7 mouse cellular contexts compared by ENCODE assay signal in genomic region chr4:44012376-44013367, GRCm38 (mm10). TPM values are rescaled to one million over a fixed set of nuclear protein-coding genes. Genes with fewer than 3 reads are reported as not detected.
DNase-seq lines count a peak whose midpoint lies in the region; ATAC-seq lines count a peak whose summit lies in the region.

No protein-coding gene starts in this region.

- H3K9me3 ChIP-seq in embryonic facial prominence, embryonic 11.5 days (replicated peaks; ENCODE audit: control insufficient read depth, low read length): no peaks in the 10 kb centered on the region
- no peaks in the 10 kb centered on the region for H3K9me3 ChIP-seq in limb, embryonic 11.5 days (ENCODE audit: control insufficient read depth, low read length)
- H3K9me3 ChIP-seq in midbrain, embryonic 14.5 days (ENCODE audit: control insufficient read depth, low read length): no peaks in the 10 kb centered on the region

- peak; percentile 96 for DNase-seq in adrenal gland, postnatal 14 days
- peak; percentile 96 for DNase-seq in embryonic facial prominence, embryonic 11.5 days (ENCODE audit: low spot score)
- peak; percentile 100 for DNase-seq in heart, adult 11 months
- peak; percentile 92 for DNase-seq in kidney, adult 18-20 months
- peak; percentile 93 for DNase-seq in limb, embryonic 11.5 days (ENCODE audit: low spot score)
- DNase-seq in midbrain, embryonic 14.5 days: peak; percentile 95
- DNase-seq in spleen, adult 18-20 months: peak; percentile 78 to 83

- under 1% methylated on average over 77 of the region's 77 CpGs for WGBS in embryonic facial prominence, embryonic 11.5 days
- under 1% methylated on average over 76 of the region's 77 CpGs for WGBS in limb, embryonic 11.5 days
- WGBS in midbrain, embryonic 14.5 days: under 1% methylated on average over 77 of the region's 77 CpGs

- H3K9ac ChIP-seq in embryonic facial prominence, embryonic 11.5 days (replicated peaks; ENCODE audit: low read length): peak overlapping the region; percentile 74
- H3K9ac ChIP-seq in limb, embryonic 11.5 days (ENCODE audit: low read length): peak overlapping the region; percentile 85
- H3K9ac ChIP-seq in midbrain, embryonic 14.5 days (replicated peaks; ENCODE audit: low read length): peak overlapping the region; percentile 90

- no peaks in the 10 kb centered on the region for H3K27me3 ChIP-seq in embryonic facial prominence, embryonic 11.5 days (ENCODE audit: control insufficient read depth, insufficient read depth, low read length)
- no peaks in the 10 kb centered on the region for H3K27me3 ChIP-seq in limb, embryonic 11.5 days (ENCODE audit: control insufficient read depth, insufficient read depth, low read length)
- H3K27me3 ChIP-seq in midbrain, embryonic 14.5 days (ENCODE audit: control insufficient read depth, insufficient read depth, low read length): no peaks in the 10 kb centered on the region

- no peaks in the 10 kb centered on the region for H3K36me3 ChIP-seq in embryonic facial prominence, embryonic 11.5 days (replicated peaks; ENCODE audit: control insufficient read depth, insufficient read depth, low read depth, low read length)
- 0 out of 2 replicates have a peak, but pooled peaks cover 2% of the 10 kb centered on the region for H3K36me3 ChIP-seq in limb, embryonic 11.5 days (ENCODE audit: control insufficient read depth, insufficient read depth, low read length)
- no peaks in the 10 kb centered on the region for H3K36me3 ChIP-seq in midbrain, embryonic 14.5 days (ENCODE audit: control insufficient read depth, insufficient read depth, low read length)

- H3K4me1 ChIP-seq in embryonic facial prominence, embryonic 11.5 days (ENCODE audit: control insufficient read depth, insufficient read depth, low read length): no peaks in the 10 kb centered on the region
- H3K4me1 ChIP-seq in limb, embryonic 11.5 days (ENCODE audit: control insufficient read depth, insufficient read depth, low read length): peaks cover 6% of the 10 kb centered on the region; the same call in 1 of the 2 replicates
- H3K4me1 ChIP-seq in midbrain, embryonic 14.5 days (ENCODE audit: control insufficient read depth, insufficient read depth, low read length): peaks cover 19% of the 10 kb centered on the region

- H3K27ac ChIP-seq in embryonic facial prominence, embryonic 11.5 days (replicated peaks; ENCODE audit: low read depth, low read length): no peak overlapping the region
- H3K27ac ChIP-seq in limb, embryonic 11.5 days (replicated peaks; ENCODE audit: low read depth, low read length): no peak overlapping the region
- H3K27ac ChIP-seq in midbrain, embryonic 14.5 days (replicated peaks; ENCODE audit: low read depth, low read length): peak overlapping the region; percentile 78

- peak overlapping the region; percentile 96 for H3K4me3 ChIP-seq in embryonic facial prominence, embryonic 11.5 days (ENCODE audit: low read depth, low read length)
- H3K4me3 ChIP-seq in limb, embryonic 11.5 days (ENCODE audit: low read depth, low read length): peak overlapping the region; percentile 85
- peak overlapping the region; percentile 100 for H3K4me3 ChIP-seq in midbrain, embryonic 14.5 days (replicated peaks; ENCODE audit: low read depth, low read length)

- ATAC-seq in embryonic facial prominence, embryonic 11.5 days (replicated peaks; ENCODE audit: insufficient number of reproducible peaks, low FRiP score, low TSS enrichment, low read depth): peak; percentile 94
- peak; percentile 94 for ATAC-seq in limb, embryonic 11.5 days (ENCODE audit: insufficient number of reproducible peaks, low FRiP score, low TSS enrichment, low read depth)
- ATAC-seq in midbrain, embryonic 14.5 days (ENCODE audit: low FRiP score, low TSS enrichment): peak; percentile 99

- peak overlapping the region; percentile 90 for H3K4me2 ChIP-seq in embryonic facial prominence, embryonic 11.5 days (ENCODE audit: low read depth, low read length)
- peak overlapping the region; percentile 70 for H3K4me2 ChIP-seq in limb, embryonic 11.5 days (ENCODE audit: low read depth, severe bottlenecking)
- peak overlapping the region; percentile 99 for H3K4me2 ChIP-seq in midbrain, embryonic 14.5 days (ENCODE audit: low read length)

RNA-seq across cellular contexts. Expression of gene Clta, which starts 8.4 kb away (rescaled TPM):
- 166 and 172 TPM in 2 replicates for total RNA-seq in adrenal gland, postnatal 14 days (2021)
- polyA plus RNA-seq in embryonic facial prominence, embryonic 11.5 days (2014; fragmentation: Nextera tagmentation; extraction: Ambion mirVana): 272 and 273 TPM in 2 replicates
- polyA plus RNA-seq in limb, embryonic 11.5 days (2014; fragmentation: Nextera tagmentation; extraction: Ambion mirVana): 251 and 264 TPM in 2 replicates
- 317 and 327 TPM in 2 replicates for polyA plus RNA-seq in midbrain, embryonic 14.5 days (2014; fragmentation: Nextera tagmentation; extraction: Ambion mirVana)

RNA-seq across cellular contexts. Expression of gene Ccin, which starts 29.4 kb away (rescaled TPM):
- not detected in 2 replicates for total RNA-seq in adrenal gland, postnatal 14 days (2021)
- not detected in 2 replicates for polyA plus RNA-seq in embryonic facial prominence, embryonic 11.5 days (2014; fragmentation: Nextera tagmentation; extraction: Ambion mirVana)
- not detected in 2 replicates for polyA plus RNA-seq in limb, embryonic 11.5 days (2014; fragmentation: Nextera tagmentation; extraction: Ambion mirVana)
- not detected in 2 replicates for polyA plus RNA-seq in midbrain, embryonic 14.5 days (2014; fragmentation: Nextera tagmentation; extraction: Ambion mirVana)

RNA-seq across cellular contexts. Expression of gene Glipr2, which starts 55.5 kb away (rescaled TPM):
- total RNA-seq in adrenal gland, postnatal 14 days (2021): 7.4 and 9.1 TPM in 2 replicates
- 135 and 142 TPM in 2 replicates for polyA plus RNA-seq in embryonic facial prominence, embryonic 11.5 days (2014; fragmentation: Nextera tagmentation; extraction: Ambion mirVana)
- 70.4 and 75.2 TPM in 2 replicates for polyA plus RNA-seq in limb, embryonic 11.5 days (2014; fragmentation: Nextera tagmentation; extraction: Ambion mirVana)
- 27.0 and 31.8 TPM in 2 replicates for polyA plus RNA-seq in midbrain, embryonic 14.5 days (2014; fragmentation: Nextera tagmentation; extraction: Ambion mirVana)
